Mouse (Mus musculus) forebrain, embryonic 15.5 days (tissue): ENCODE measurements around the gene Ergic2. TPM values are rescaled to one million over a fixed set of nuclear protein-coding genes. Genes with fewer than 3 reads are reported as not detected.

ENCODE experiments used
- ATAC-seq: fragments of 200-750 bp; cut with Nextera tagmentation; replicated peaks from 2 replicates; pipeline ENCODE4 v1.8.0; 2017; ENCODE audit warnings: mild to moderate bottlenecking, moderate TSS enrichment, moderate library complexity
- H3K27ac ChIP-seq: fragments of 300-500 bp; sonication (generic); replicated peaks from 2 replicates; pipeline ENCODE4 v1.5.1; 2015; ENCODE audit warnings: mild to moderate bottlenecking, inconsistent platforms
- H3K27me3 ChIP-seq: fragments of 300-500 bp; sonication (generic); 2 replicates; pipeline ENCODE4 v1.6.1; 2015; ENCODE audit warnings: inconsistent platforms
- H3K36me3 ChIP-seq: fragments of 300-500 bp; sonication (generic); 2 replicates; pipeline ENCODE4 v1.6.1; 2015; ENCODE audit warnings: mild to moderate bottlenecking, inconsistent platforms
- H3K4me1 ChIP-seq: fragments of 300-500 bp; sonication (generic); 2 replicates; pipeline ENCODE4 v1.6.1; 2015; ENCODE audit warnings: inconsistent platforms
- H3K4me2 ChIP-seq: fragments of 300-500 bp; sonication (generic); replicated peaks from 2 replicates; pipeline ENCODE4 v1.6.1; 2015; ENCODE audit warnings: mild to moderate bottlenecking, inconsistent platforms
- H3K4me3 ChIP-seq: fragments of 300-500 bp; sonication (generic); 2 replicates; pipeline ENCODE4 v1.5.1; 2015; ENCODE audit warnings: mild to moderate bottlenecking, inconsistent platforms
- H3K9ac ChIP-seq: fragments of 300-500 bp; sonication (generic); replicated peaks from 2 replicates; pipeline ENCODE4 v1.6.1; 2015; ENCODE audit warnings: mild to moderate bottlenecking, inconsistent platforms
- H3K9me3 ChIP-seq: fragments of 300-500 bp; sonication (generic); 2 replicates; pipeline ENCODE4 v1.6.1; 2016; ENCODE audit warnings: inconsistent platforms
- WGBS: fragments of 180-500 bp; shearing (Covaris S2); methylation state at CpG from one replicate; pipeline ENCODE4 v1.1.7; 2015; ENCODE audit warnings: mixed read lengths; 5-methylcytosine and 5-hydroxymethylcytosine counted together
- polyA plus RNA-seq: library from polyadenylated mRNA; unstranded; fragments of >200 nt; fragmentation: Nextera tagmentation; extraction: Ambion mirVana; gene quantifications from 2 replicates; pipeline ENCODE4 v1.2.1, GENCODE M21; 2015

The Ergic2 gene
- polyA plus RNA-seq = 184 and 188 TPM in 2 replicates

DNA sequence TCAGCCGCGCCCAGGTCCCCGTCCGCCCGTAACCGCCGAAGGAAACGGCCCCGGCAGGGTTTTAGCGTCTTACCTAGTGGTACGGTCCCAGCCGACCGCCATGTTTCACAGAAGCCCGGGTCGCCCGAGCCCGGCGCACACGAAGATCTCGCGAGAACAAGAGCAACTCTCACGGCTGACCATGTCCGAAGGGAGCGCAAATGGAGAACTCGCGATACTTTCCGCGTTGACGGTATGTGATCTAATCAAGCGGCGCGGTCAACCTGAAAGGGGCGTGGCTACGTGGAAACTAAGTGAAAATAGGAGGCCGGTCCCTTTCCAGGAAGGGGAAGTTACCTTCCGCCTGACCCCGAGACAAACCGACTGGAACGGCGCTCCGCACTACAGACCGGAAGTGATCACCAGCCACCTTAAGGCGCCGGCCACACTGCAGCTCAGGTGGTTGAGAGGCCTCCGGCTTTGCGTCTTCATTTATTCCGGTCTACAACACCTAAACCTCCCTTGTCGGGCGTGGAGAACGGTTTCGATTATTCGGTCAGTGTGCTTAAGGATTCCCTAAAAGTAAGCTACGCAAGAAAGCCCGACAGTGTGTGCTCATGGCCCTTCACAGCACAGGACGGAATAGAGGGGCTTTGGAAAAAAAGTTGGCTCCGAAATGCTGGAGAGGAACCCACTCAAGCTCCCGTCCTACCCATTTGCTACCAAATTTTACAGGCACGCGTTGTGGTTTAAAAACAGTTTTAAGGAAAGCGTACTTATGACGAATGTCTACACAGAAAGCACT, at the start of gene Ergic2:
Gene Ergic2, minus strand, starts transcription at position 478 of the 784 bp plus-strand sequence.
- H3K36me3 ChIP-seq = no peaks in the 10 kb centered on the region
- no peaks in the 10 kb centered on the region for H3K9me3 ChIP-seq
- peak within 1 kb of the TSS; percentile 88 for H3K9ac ChIP-seq
- H3K4me2 ChIP-seq = peak within 1 kb of the TSS; percentile 66
- peaks cover 20% of the 10 kb centered on the region for H3K4me1 ChIP-seq
- under 1% methylated on average over 61 of the region's 61 CpGs for WGBS
- H3K27me3 ChIP-seq = no peaks in the 10 kb centered on the region
- H3K4me3 ChIP-seq = peak within 1 kb of the TSS; percentile 79
- H3K27ac ChIP-seq = peak within 1 kb of the TSS; percentile 80
- peak; percentile 99 for ATAC-seq

DNA sequence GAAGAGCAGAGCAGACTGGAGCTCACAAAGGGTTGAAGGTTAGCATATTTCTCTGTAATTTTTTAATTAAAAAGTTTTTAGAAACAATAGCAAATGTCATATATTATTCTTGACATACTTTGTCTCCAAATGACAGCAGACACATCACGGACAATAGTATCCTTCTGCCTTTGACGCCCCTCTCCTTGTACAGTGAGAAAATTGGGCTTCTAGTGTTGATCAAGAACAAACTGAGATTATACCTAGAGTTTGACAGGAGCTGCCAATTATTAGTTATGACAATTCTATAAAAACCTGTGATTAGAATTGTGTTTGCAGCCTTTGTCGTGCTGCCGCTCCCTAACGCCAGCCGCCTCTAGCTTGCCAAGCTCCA, 48.5 kb upstream of the Ergic2 start:
- Histone ChIP-seq H3K36me3 (no peaks in the 10 kb centered on the region), H3K9me3 (no peaks in the 10 kb centered on the region), H3K27ac (peak overlapping the region; percentile 17; the same call in 1 of the 2 replicates), H3K4me3 (no peak overlapping the region), H3K27me3 (no peaks in the 10 kb centered on the region), H3K4me2 (no peak overlapping the region), H3K4me1 (peaks cover 12% of the 10 kb centered on the region), H3K9ac (no peak overlapping the region)
- WGBS = 85% methylated on average over 6 of the region's 6 CpGs
- peak; percentile 34; the same call in 1 of the 2 replicates for ATAC-seq

DNA sequence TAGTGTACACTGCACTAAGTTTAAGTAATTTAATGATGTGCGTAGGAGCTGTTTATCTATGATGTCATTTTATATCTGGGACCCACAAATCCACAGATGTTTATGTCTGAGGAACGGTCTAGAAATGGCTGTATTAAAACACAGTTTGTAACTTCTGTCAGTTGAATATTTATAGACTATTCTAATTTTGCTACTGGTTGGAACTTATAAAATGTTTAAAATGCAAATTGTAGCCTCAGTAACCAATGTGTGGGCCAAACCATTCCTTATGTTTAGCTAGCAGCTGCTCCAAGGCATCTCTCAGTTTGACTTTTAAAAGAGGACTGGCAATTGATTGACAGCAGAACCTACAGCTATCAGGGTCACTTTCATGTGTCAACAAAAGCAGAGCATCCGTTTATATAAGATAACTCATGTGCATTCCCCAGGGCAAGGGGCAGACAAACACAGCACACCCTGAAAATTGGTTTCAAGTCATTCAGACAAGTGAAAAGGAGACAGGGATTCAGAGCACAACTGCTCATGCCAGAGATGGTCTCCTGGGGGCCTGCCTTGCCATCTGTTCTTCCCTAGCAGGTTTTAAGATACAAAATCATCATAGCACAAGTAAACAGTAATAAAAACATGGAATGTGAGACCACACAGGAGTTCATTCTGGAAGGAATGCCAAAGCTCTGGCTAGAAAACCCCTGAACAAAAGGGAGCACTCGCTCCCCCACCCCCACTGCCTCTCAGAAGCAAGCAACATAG, 48.0 kb upstream of the Ergic2 start:
- Histone ChIP-seq H3K36me3 (no peaks in the 10 kb centered on the region), H3K27me3 (no peaks in the 10 kb centered on the region), H3K9ac (no peak overlapping the region), H3K4me2 (no peak overlapping the region), H3K4me1 (peaks cover 12% of the 10 kb centered on the region), H3K27ac (peak overlapping the region; percentile 17; the same call in 1 of the 2 replicates), H3K4me3 (no peak overlapping the region), H3K9me3 (no peaks in the 10 kb centered on the region)
- WGBS = 37% methylated on average over 4 of the region's 4 CpGs
- peak; percentile 88 for ATAC-seq

DNA sequence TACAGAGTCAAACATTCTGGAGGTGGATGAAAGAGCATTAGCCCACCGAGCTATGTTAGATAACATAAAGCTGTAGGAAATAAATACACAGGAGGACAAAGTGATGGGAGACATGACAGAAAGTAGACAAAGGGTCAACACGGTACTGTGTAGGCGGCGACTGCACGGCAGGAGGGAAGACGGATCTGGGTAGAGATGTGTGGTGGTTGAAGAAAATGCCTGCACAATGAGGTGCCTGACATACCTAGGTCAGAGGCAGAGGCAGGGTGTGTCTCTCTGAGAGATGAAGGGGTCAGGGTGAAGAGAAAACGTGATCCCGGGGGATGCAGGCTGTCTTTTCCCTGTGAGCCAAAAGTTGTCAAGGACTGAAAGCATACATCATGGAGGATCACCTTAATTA, 46.9 kb upstream of the Ergic2 start:
- H3K27me3 ChIP-seq = no peaks in the 10 kb centered on the region
- H3K4me3 ChIP-seq = no peak overlapping the region
- H3K36me3 ChIP-seq = no peaks in the 10 kb centered on the region
- H3K4me2 ChIP-seq = no peak overlapping the region
- ATAC-seq = no peak
- H3K9me3 ChIP-seq = no peaks in the 10 kb centered on the region
- WGBS = 85% methylated on average over 8 of the region's 8 CpGs
- peaks cover 12% of the 10 kb centered on the region for H3K4me1 ChIP-seq
- no peak overlapping the region for H3K9ac ChIP-seq
- no peak overlapping the region for H3K27ac ChIP-seq

DNA sequence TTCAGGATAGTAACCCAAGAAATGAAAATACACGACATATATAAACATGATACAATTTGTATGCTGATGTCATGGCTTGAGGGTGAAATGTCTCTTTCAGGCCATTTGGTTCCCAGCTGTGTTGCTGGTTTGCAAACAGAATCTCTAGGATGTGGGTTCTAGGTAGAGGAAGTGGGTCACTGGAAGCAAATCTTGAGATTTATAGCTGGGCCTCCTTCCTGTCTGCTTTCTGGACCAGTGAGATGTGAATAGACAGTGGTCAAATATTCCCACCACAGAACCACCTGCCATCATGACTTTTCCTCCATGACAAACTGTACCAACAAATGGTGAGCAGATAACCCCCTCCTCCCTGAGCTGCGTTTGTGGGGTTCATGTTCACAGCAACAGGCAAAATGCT, 45.6 kb upstream of the Ergic2 start:
- Histone ChIP-seq H3K4me1 (peaks cover 12% of the 10 kb centered on the region), H3K27ac (no peak overlapping the region), H3K9me3 (no peaks in the 10 kb centered on the region), H3K36me3 (no peaks in the 10 kb centered on the region), H3K27me3 (no peaks in the 10 kb centered on the region), H3K9ac (no peak overlapping the region), H3K4me2 (no peak overlapping the region), H3K4me3 (no peak overlapping the region)
- 97% methylated on average over 2 of the region's 2 CpGs for WGBS
- ATAC-seq = no peak

DNA sequence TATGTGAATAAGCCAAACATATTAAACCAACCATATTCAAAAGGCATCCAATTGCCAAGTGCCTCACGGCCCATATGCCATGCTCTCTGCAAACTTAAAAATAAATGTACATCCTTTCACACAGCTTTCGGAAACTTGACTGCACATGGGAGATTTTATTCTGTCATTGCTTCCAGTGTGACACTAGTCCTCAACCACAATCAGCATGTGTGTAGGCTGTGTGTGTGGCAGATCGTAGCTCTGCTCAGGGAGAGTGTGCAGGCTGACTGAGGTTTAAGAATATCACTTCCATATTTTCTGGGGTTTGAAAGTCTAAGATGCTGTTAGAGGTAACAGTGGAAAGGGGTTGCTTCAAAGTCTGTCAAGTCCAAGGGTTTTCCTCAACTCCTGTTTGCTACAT, 43.9 kb upstream of the Ergic2 start:
- no peaks in the 10 kb centered on the region for H3K36me3 ChIP-seq
- no peak overlapping the region for H3K9ac ChIP-seq
- no peak overlapping the region for H3K4me2 ChIP-seq
- 77% methylated on average over 3 of the region's 3 CpGs for WGBS
- H3K9me3 ChIP-seq = no peaks in the 10 kb centered on the region
- H3K4me1 ChIP-seq = peaks cover 12% of the 10 kb centered on the region
- ATAC-seq = no peak
- H3K4me3 ChIP-seq = no peak overlapping the region
- H3K27me3 ChIP-seq = no peaks in the 10 kb centered on the region
- no peak overlapping the region for H3K27ac ChIP-seq

DNA sequence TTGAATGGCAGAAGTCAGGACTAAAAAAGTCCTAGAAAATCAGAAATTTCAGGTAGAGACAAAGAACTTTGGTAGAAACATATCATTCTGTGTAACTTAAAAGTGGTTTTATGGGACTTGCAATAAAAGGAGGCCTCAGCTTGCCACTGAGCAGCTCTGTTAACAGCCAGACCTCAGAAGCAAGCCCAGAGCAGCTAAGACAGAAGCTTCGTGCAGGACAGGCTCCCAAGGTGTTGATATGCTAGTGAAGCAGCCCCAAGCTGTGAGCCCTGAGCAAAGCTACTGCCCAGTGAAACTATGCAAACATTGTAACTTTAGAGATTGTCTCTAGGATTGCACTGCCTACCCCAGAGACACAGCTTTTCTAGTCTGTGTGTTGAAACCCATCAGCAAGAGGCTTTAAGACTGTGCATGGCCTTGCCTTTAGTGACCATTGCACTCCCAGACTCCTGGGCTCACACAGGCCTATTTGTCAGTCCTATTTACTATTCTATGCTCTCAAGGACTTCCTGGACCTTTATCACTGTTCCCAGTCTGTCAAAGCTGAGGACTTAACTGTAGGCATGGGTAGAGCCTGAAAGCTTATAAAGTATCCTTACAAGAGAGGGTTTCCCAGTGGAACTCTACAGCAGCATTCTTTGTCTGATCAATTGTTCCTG, 43.4 kb upstream of the Ergic2 start:
- no peak overlapping the region for H3K4me3 ChIP-seq
- H3K27me3 ChIP-seq = no peaks in the 10 kb centered on the region
- H3K9me3 ChIP-seq = no peaks in the 10 kb centered on the region
- no peak overlapping the region for H3K27ac ChIP-seq
- ATAC-seq = no peak
- 71% methylated on average over 1 of the region's 1 CpGs for WGBS
- H3K36me3 ChIP-seq = no peaks in the 10 kb centered on the region
- peaks cover 7% of the 10 kb centered on the region for H3K4me1 ChIP-seq
- no peak overlapping the region for H3K4me2 ChIP-seq
- H3K9ac ChIP-seq = no peak overlapping the region

DNA sequence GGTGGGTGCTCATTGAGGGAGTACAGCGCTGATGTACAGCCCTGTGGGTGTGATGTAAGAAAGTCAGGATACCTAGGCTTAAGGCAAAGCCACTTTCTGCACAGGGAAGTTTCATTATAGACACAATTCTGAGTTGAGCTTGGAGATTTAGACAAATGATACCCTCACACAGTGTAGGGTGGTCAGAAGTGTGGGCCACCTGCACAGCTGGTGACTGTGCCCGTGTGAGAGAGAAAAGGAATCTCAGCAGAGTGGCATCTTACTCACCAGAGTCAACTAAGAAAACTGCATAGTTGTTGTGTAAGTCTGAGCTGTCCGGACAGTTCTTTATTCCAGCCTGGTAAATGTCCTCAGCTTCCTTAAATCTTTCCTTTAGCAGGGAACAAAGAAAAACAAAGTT, 37.0 kb upstream of the Ergic2 start:
- no peaks in the 10 kb centered on the region for H3K4me1 ChIP-seq
- no peak overlapping the region for H3K4me3 ChIP-seq
- ATAC-seq = no peak; the same call in 1 of the 2 replicates
- H3K4me2 ChIP-seq = no peak overlapping the region
- H3K27ac ChIP-seq = no peak overlapping the region
- H3K9ac ChIP-seq = no peak overlapping the region
- no peaks in the 10 kb centered on the region for H3K36me3 ChIP-seq
- H3K27me3 ChIP-seq = no peaks in the 10 kb centered on the region
- 80% methylated on average over 3 of the region's 3 CpGs for WGBS
- no peaks in the 10 kb centered on the region for H3K9me3 ChIP-seq

DNA sequence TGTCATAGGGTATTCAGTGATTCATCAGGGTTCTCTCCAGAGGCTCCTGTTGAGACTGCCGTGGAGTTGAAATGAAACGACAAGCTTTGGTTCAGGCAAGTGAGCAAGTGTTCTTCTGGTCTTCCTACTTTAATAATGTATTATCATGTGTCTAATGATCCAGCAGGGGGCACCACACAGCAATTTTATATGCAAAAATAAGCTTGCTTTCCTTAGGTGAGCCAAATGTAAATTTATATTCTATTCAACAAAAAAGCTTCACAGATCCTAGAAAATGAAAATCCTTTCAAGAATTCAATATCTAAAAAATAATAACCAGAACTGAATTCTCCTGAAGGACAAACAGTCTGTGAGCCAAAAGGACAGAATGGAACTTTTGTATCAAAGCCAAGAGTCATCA, 36.5 kb upstream of the Ergic2 start:
- no peaks in the 10 kb centered on the region for H3K36me3 ChIP-seq
- no peak overlapping the region for H3K4me2 ChIP-seq
- no peaks in the 10 kb centered on the region for H3K27me3 ChIP-seq
- 26% methylated on average over 2 of the region's 2 CpGs for WGBS
- no peaks in the 10 kb centered on the region for H3K9me3 ChIP-seq
- no peak overlapping the region for H3K9ac ChIP-seq
- no peak for ATAC-seq
- no peaks in the 10 kb centered on the region for H3K4me1 ChIP-seq
- H3K4me3 ChIP-seq = no peak overlapping the region
- no peak overlapping the region for H3K27ac ChIP-seq

DNA sequence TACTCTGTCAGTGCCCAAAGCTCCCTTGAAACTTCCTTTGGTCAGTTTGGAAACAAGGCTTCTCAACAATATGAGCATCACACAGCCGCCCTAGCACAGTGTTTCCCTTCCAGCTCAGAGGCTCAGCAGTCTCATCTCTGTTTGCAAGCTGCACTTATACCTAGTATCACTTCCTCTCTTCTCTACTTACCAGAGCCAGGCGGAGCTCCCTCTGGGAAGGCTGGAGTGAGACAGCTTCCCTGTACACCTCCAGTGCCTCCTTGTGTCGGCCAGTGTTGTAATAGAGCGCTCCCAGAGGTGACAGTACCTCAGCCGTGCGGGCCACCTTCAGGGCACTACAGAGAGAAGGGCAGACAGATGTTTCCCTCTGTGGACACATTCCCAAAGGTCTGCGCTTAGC, 34.4 kb upstream of the Ergic2 start:
- Histone ChIP-seq H3K9ac (no peak overlapping the region), H3K4me3 (no peak overlapping the region), H3K4me1 (no peaks in the 10 kb centered on the region), H3K27me3 (no peaks in the 10 kb centered on the region), H3K4me2 (no peak overlapping the region), H3K27ac (no peak overlapping the region), H3K9me3 (no peaks in the 10 kb centered on the region), H3K36me3 (no peaks in the 10 kb centered on the region)
- ATAC-seq = no peak
- WGBS = 84% methylated on average over 7 of the region's 7 CpGs

DNA sequence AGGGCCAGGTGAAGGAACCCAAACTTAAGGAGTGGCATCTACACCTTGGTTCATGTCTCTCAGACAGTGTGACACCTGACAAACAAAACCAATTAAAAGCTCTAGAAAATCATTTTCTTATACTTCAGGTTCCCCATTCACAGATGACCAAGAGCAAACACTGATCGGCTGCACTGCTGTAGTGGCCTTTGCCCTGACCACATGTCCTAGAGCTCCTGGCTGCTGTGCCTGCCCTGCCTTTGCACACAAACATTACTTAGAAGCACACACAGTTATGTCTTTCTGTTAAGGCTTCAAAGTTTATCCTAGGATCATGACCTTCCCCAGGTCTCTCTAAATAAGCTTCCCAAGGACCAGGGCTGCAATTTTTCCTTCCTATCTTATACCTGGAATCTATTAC, 32.7 kb upstream of the Ergic2 start:
- Histone ChIP-seq H3K4me1 (no peaks in the 10 kb centered on the region), H3K9me3 (no peaks in the 10 kb centered on the region), H3K27me3 (no peaks in the 10 kb centered on the region), H3K4me2 (no peak overlapping the region), H3K9ac (no peak overlapping the region), H3K4me3 (no peak overlapping the region), H3K27ac (no peak overlapping the region), H3K36me3 (no peaks in the 10 kb centered on the region)
- 91% methylated on average over 1 of the region's 1 CpGs for WGBS
- no peak for ATAC-seq

DNA sequence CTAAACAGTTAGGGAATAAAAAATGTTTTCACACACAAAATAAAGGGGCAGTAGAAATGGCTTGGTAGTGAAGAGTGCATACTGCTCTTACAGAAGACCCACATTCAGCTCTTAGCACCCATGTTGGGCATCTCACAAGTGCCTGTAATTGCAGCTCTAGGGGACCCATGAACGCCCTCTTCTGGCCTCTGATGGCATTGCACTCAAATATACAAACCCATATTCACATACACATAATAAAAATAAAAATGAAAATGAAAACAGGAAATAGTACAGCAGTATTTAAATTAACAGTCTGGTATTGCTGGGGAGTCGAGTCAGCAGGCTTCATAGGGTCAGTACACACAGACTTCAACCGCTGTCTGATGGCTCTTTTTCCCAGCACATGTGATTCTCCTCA, 30.1 kb upstream of the Ergic2 start:
- WGBS = 61% methylated on average over 3 of the region's 3 CpGs
- no peaks in the 10 kb centered on the region for H3K36me3 ChIP-seq
- no peak overlapping the region for H3K4me2 ChIP-seq
- ATAC-seq = no peak
- no peaks in the 10 kb centered on the region for H3K4me1 ChIP-seq
- H3K27ac ChIP-seq = no peak overlapping the region
- H3K4me3 ChIP-seq = no peak overlapping the region
- no peaks in the 10 kb centered on the region for H3K27me3 ChIP-seq
- H3K9ac ChIP-seq = no peak overlapping the region
- no peaks in the 10 kb centered on the region for H3K9me3 ChIP-seq
